Mouse (Mus musculus) right cerebral cortex, postnatal 36 days (tissue): ENCODE measurements around the gene Gm5926.
"Not testable (repeated sequence)": the region's sequence is repeated elsewhere in the genome, so short reads cannot be mapped to it uniquely, and the experiment has no call there.

Experiments used
- DNase-seq, 2 experiments: peaks; one replicate each; pipeline ENCODE4 v3.0.0; 2022; ENCODE audit warnings: low spot score in 2 of 2, mixed read lengths in 1 of 2

Gene Gm5926

DNA sequence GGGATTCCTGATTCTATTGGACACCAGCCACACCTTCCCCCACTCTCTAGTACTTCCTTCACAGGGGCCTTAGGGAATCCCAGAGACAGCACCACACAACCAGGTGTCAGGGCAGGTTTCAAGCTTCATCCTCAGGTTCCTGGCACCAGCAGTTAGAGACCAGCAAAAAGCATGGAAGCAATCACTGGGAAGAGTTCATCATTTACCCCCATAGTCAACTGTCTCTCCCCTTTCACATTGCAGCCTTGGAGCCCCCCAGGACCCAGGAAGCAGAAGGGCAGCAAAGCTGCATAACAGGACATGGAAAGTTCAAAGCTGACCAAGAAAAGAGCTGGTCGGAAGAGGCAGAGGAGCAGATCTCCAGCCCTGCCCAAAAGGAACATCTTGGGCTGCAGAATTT is at the start of gene Gm5926:
Gene Gm5926, plus strand, starts transcription at position 301 of the 400 bp plus-strand sequence.
- not testable (repeated sequence) for DNase-seq

DNA sequence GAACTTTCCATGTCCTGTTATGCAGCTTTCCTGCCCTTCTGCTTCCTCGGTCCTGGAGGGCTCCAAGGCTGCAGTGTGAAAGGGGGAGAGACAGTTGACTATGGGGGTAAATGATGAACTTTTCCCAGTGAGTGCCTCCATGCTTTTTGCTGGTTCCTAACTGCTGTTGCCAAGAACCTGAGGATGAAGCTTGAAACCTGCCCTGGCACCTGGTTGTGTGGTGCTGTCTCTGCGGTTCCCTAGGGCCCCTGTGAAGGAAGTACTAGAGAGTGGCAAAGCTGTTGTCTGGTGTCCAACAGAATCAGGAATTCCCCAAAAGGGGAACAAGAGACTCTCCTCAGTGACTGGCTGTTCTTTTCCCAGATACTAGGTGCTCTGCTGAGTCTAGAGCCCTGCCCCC is 49.5 kb upstream of the Gm5926 start:
- DNase-seq: not testable (repeated sequence)

DNA sequence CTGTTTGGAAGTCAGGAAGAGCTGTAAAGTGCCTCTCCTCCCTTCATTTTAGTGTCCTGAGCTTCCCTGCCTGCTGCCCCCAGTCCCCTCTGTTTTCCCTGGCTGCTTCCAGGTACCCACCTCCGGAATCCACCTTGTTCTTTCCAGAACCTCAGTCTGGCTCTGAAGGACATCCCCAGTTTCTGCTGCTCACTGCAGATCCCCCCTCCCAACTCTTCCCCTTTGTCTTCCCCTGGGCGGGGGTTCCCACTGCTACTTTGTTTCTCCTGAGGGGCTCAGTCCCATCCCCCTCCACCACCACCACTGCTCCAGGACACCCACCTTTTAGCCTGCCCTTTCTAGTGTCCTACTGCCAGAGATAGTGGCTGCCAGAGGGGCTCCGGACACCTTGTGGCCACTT is 49.1 kb upstream of the Gm5926 start:
- not testable (repeated sequence) for DNase-seq
